Mouse (Mus musculus): ENCODE results near the gene Ncbp3. TPM values are rescaled to one million over a fixed set of nuclear protein-coding genes. Genes with fewer than 3 reads are reported as not detected.
A peak's percentile ranks its signal among the peaks of the same experiment; 100 is the strongest.

Gene Ncbp3
- polyA plus RNA-seq, 1 experiment from 2014 or later: 12.9 TPM

GRCm38 (mm10) chr11:73037691-73038090 is 9.9 kb upstream of the Ncbp3 start:
- Histone ChIP-seq H3K4me2 (no peak overlapping the region), H3K9ac (no peak overlapping the region), H3K9me3 (replicated peaks) (no peaks in the 10 kb centered on the region), H3K4me3 (replicated peaks) (no peak overlapping the region), H3K27ac (no peak overlapping the region), H3K36me3 (0 out of 2 replicates have a peak, but pooled peaks cover 4% of the 10 kb centered on the region), H3K4me1 (0 out of 2 replicates have a peak, but pooled peaks cover 3% of the 10 kb centered on the region), H3K27me3 (no peaks in the 10 kb centered on the region)
- ATAC-seq (replicated peaks; ENCODE audit: low FRiP score): peak; percentile 41; the same call in 1 of the 2 replicates
- 76% methylated on average over 3 of the region's 3 CpGs for WGBS

- no peaks in the 10 kb centered on the region for H3K27me3 ChIP-seq
- no peaks in the 10 kb centered on the region for H3K9me3 ChIP-seq (replicated peaks)
- no peak overlapping the region for H3K4me3 ChIP-seq (replicated peaks)
- 61% methylated on average over 9 of the region's 9 CpGs for WGBS
- H3K36me3 ChIP-seq: 0 out of 2 replicates have a peak, but pooled peaks cover 4% of the 10 kb centered on the region
- H3K4me1 ChIP-seq: peaks cover 9% of the 10 kb centered on the region
- no peak overlapping the region for H3K4me2 ChIP-seq
- H3K9ac ChIP-seq: no peak overlapping the region
- no peak for ATAC-seq (replicated peaks; ENCODE audit: low FRiP score)
- no peak overlapping the region for H3K27ac ChIP-seq
Measured at GRCm38 (mm10) chr11:73039102-73039799, 8.3 kb upstream of the Ncbp3 start.

GRCm38 (mm10) chr11:73044229-73044755 is 3.3 kb upstream of the Ncbp3 start:
- 26% methylated on average over 6 of the region's 6 CpGs for WGBS
- H3K4me1 ChIP-seq: peaks cover 22% of the 10 kb centered on the region
- 0 out of 2 replicates have a peak overlapping the region, but pooled peaks have one; percentile 33 for H3K27ac ChIP-seq
- ATAC-seq (replicated peaks; ENCODE audit: low FRiP score): no peak
- no peak overlapping the region for H3K4me3 ChIP-seq (replicated peaks)
- no peak overlapping the region for H3K4me2 ChIP-seq
- no peaks in the 10 kb centered on the region for H3K36me3 ChIP-seq
- H3K27me3 ChIP-seq: no peaks in the 10 kb centered on the region
- no peaks in the 10 kb centered on the region for H3K9me3 ChIP-seq (replicated peaks)
- H3K9ac ChIP-seq: no peak overlapping the region

- WGBS: 77% methylated on average over 4 of the region's 4 CpGs
Measured at GRCm38 (mm10) chr11:73044789-73045188, 2.8 kb upstream of the Ncbp3 start.

GRCm38 (mm10) chr11:73048030-73048876 is 670 bp downstream of the Ncbp3 start:
- H3K36me3 ChIP-seq: peaks cover 33% of the 10 kb centered on the region
- H3K27ac ChIP-seq: peak overlapping the region; percentile 94
- peak; percentile 72 for ATAC-seq (replicated peaks; ENCODE audit: low FRiP score)
- H3K4me2 ChIP-seq: peak overlapping the region; percentile 74
- H3K27me3 ChIP-seq: no peaks in the 10 kb centered on the region
- WGBS: 2% methylated on average over 53 of the region's 55 CpGs
- peak overlapping the region; percentile 78 for H3K4me3 ChIP-seq (replicated peaks)
- H3K9ac ChIP-seq: peak overlapping the region; percentile 89
- H3K4me1 ChIP-seq: peaks cover 26% of the 10 kb centered on the region
- H3K9me3 ChIP-seq (replicated peaks): no peaks in the 10 kb centered on the region

More at GRCm38 (mm10) chr11:73044789-73045188, 2.8 kb upstream of the Ncbp3 start:
- Histone ChIP-seq H3K9ac (no peak overlapping the region), H3K9me3 (replicated peaks) (no peaks in the 10 kb centered on the region), H3K27me3 (no peaks in the 10 kb centered on the region), H3K36me3 (peaks cover under 1% of the 10 kb centered on the region; the same call in 1 of the 2 replicates), H3K4me2 (no peak overlapping the region), H3K27ac (no peak overlapping the region), H3K4me3 (replicated peaks) (no peak overlapping the region), H3K4me1 (peaks cover 26% of the 10 kb centered on the region)
- no peak for ATAC-seq (replicated peaks; ENCODE audit: low FRiP score)

GRCm38 (mm10) chr11:73049335-73049734 is 1.8 kb downstream of the Ncbp3 start:
- no peak for ATAC-seq (replicated peaks; ENCODE audit: low FRiP score)
- H3K27ac ChIP-seq: no peak overlapping the region; the same call in 1 of the 2 replicates
- H3K4me3 ChIP-seq (replicated peaks): peak overlapping the region; percentile 78
- no peaks in the 10 kb centered on the region for H3K27me3 ChIP-seq
- H3K4me1 ChIP-seq: peaks cover 19% of the 10 kb centered on the region
- H3K9ac ChIP-seq: no peak overlapping the region
- WGBS: 8% methylated on average over 4 of the region's 4 CpGs
- no peaks in the 10 kb centered on the region for H3K9me3 ChIP-seq (replicated peaks)
- H3K36me3 ChIP-seq: peaks cover 44% of the 10 kb centered on the region
- H3K4me2 ChIP-seq: peak overlapping the region; percentile 74

- Histone ChIP-seq H3K4me2 (no peak overlapping the region), H3K9ac (no peak overlapping the region), H3K27me3 (no peaks in the 10 kb centered on the region), H3K36me3 (peaks cover 76% of the 10 kb centered on the region), H3K4me3 (replicated peaks) (no peak overlapping the region), H3K4me1 (peaks cover 13% of the 10 kb centered on the region), H3K9me3 (replicated peaks) (no peaks in the 10 kb centered on the region), H3K27ac (no peak overlapping the region)
- WGBS: 88% methylated on average over 1 of the region's 1 CpGs
- no peak for ATAC-seq (replicated peaks; ENCODE audit: low FRiP score)
Measured at GRCm38 (mm10) chr11:73052795-73053194, 5.2 kb downstream of the Ncbp3 start.

- no peak overlapping the region for H3K9ac ChIP-seq
- peaks cover 86% of the 10 kb centered on the region for H3K36me3 ChIP-seq
- no peaks in the 10 kb centered on the region for H3K4me1 ChIP-seq
- no peaks in the 10 kb centered on the region for H3K9me3 ChIP-seq (replicated peaks)
- H3K27me3 ChIP-seq: no peaks in the 10 kb centered on the region
- H3K27ac ChIP-seq: no peak overlapping the region
- no peak for ATAC-seq (replicated peaks; ENCODE audit: low FRiP score)
- 85% methylated on average over 5 of the region's 5 CpGs for WGBS
- H3K4me3 ChIP-seq (replicated peaks): no peak overlapping the region
- H3K4me2 ChIP-seq: no peak overlapping the region
Measured at GRCm38 (mm10) chr11:73057701-73058100, 10.1 kb downstream of the Ncbp3 start.

- H3K27me3 ChIP-seq: no peaks in the 10 kb centered on the region
- no peak for ATAC-seq (replicated peaks; ENCODE audit: low FRiP score)
- H3K4me1 ChIP-seq: no peaks in the 10 kb centered on the region
- H3K36me3 ChIP-seq: peaks cover 74% of the 10 kb centered on the region
- no peak overlapping the region for H3K27ac ChIP-seq
- H3K4me3 ChIP-seq (replicated peaks): no peak overlapping the region
- no peak overlapping the region for H3K4me2 ChIP-seq
- WGBS: 96% methylated on average over 3 of the region's 3 CpGs
- no peak overlapping the region for H3K9ac ChIP-seq
- H3K9me3 ChIP-seq (replicated peaks): no peaks in the 10 kb centered on the region
Measured at GRCm38 (mm10) chr11:73059630-73060029, 12.0 kb downstream of the Ncbp3 start.

GRCm38 (mm10) chr11:73061413-73061812 is 13.8 kb downstream of the Ncbp3 start:
- H3K36me3 ChIP-seq: peaks cover 65% of the 10 kb centered on the region
- H3K9me3 ChIP-seq (replicated peaks): no peaks in the 10 kb centered on the region
- no peak overlapping the region for H3K4me3 ChIP-seq (replicated peaks)
- no peaks in the 10 kb centered on the region for H3K27me3 ChIP-seq
- H3K9ac ChIP-seq: no peak overlapping the region
- H3K4me1 ChIP-seq: no peaks in the 10 kb centered on the region
- ATAC-seq (replicated peaks; ENCODE audit: low FRiP score): no peak
- 97% methylated on average over 3 of the region's 3 CpGs for WGBS
- H3K4me2 ChIP-seq: no peak overlapping the region
- H3K27ac ChIP-seq: no peak overlapping the region

GRCm38 (mm10) chr11:73071839-73072238 is 24.3 kb downstream of the Ncbp3 start:
- Histone ChIP-seq H3K9ac (no peak overlapping the region), H3K4me2 (no peak overlapping the region), H3K27me3 (no peaks in the 10 kb centered on the region), H3K9me3 (replicated peaks) (no peaks in the 10 kb centered on the region), H3K4me3 (replicated peaks) (no peak overlapping the region), H3K36me3 (peaks cover 92% of the 10 kb centered on the region), H3K27ac (no peak overlapping the region), H3K4me1 (no peaks in the 10 kb centered on the region)
- ATAC-seq (replicated peaks; ENCODE audit: low FRiP score): no peak
- 93% methylated on average over 3 of the region's 3 CpGs for WGBS

- Histone ChIP-seq H3K4me3 (replicated peaks) (no peak overlapping the region), H3K36me3 (peaks cover 89% of the 10 kb centered on the region), H3K9ac (no peak overlapping the region), H3K4me2 (no peak overlapping the region), H3K9me3 (replicated peaks) (no peaks in the 10 kb centered on the region), H3K4me1 (no peaks in the 10 kb centered on the region), H3K27ac (no peak overlapping the region), H3K27me3 (no peaks in the 10 kb centered on the region)
- 89% methylated on average over 4 of the region's 4 CpGs for WGBS
- no peak for ATAC-seq (replicated peaks; ENCODE audit: low FRiP score)
Measured at GRCm38 (mm10) chr11:73076295-73076694, 28.7 kb downstream of the Ncbp3 start.
